Mouse (Mus musculus): ENCODE measurements around the gene Neu1.
"Not testable (repeated sequence)": the region's sequence is repeated elsewhere in the genome, so short reads cannot be mapped to it uniquely, and the experiment has no call there.

Gene Neu1

GRCm38 (mm10) chr17:34965627-34966026 lies 34.6 kb downstream of the Neu1 start:
- no peak for DNase-seq (ENCODE audit: low spot score in 2 of 2)

DNA sequence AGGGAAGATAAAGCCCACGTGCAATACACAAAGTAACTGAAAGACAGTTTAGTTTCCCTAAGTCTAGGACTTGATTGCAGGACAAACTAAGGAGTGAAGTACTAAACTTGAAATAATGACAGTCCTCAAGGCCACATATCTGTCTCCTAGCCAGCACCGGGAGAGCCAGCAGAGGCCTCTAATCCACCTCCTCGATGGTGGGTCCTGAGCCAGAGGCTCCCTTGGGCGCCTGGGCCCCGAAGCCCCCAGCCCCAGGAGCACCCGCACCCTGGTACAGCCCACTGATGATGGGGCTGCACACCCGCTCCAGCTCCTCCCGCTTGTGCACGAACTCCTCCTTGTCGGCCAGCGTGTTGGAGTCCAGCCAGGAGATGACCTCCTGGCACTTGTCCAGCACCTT lies 38.8 kb downstream of the Neu1 start, which contains the start of gene Gm20481:
Gene Gm20481, plus strand, starts transcription at position 91 of the 400 bp plus-strand sequence.
- not testable (repeated sequence) for DNase-seq (ENCODE audit: low spot score in 2 of 2)

GRCm38 (mm10) chr17:34970850-34971249 lies 39.8 kb downstream of the Neu1 start:
- not testable (repeated sequence) for DNase-seq (ENCODE audit: low spot score in 2 of 2)

DNA sequence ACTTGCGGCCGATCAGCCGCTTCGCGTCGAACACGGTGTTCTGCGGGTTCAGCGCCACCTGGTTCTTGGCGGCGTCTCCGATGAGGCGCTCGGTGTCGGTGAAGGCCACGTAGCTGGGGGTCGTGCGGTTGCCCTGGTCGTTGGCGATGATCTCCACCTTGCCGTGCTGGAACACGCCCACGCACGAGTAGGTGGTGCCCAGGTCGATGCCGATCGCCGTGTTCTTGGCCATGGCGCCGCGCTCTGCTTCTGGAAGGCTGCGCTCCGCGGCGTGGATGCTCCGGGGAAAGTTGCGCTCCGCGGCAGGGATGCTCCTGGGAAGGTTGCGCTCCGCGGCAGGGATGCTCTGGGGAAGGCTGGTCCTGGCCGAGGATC lies 40.6 kb downstream of the Neu1 start:
- DNase-seq (ENCODE audit: low spot score in 2 of 2) = not testable (repeated sequence)

GRCm38 (mm10) chr17:34972069-34972749 lies 41.2 kb downstream of the Neu1 start, which contains the start of the genes Hspa1a and Hspa1l:
Hspa1a (minus strand) TSS chr17:34972156.
Hspa1l (plus strand) TSS chr17:34972703.
- DNase-seq (ENCODE audit: low spot score in 2 of 2) = peak; percentile 68 to 75

- DNase-seq (ENCODE audit: low spot score in 2 of 2) = no peak
These were observed 44.8 kb downstream of the Neu1 start for GRCm38 (mm10) chr17:34975581-34976492.

GRCm38 (mm10) chr17:34977000-34977399 lies 45.9 kb downstream of the Neu1 start:
- no peak for DNase-seq (ENCODE audit: low spot score in 2 of 2)

GRCm38 (mm10) chr17:34978239-34978638 lies 47.2 kb downstream of the Neu1 start:
- DNase-seq (ENCODE audit: low spot score in 2 of 2) = no peak

- DNase-seq (ENCODE audit: low spot score in 2 of 2) = no peak
These were observed 48.6 kb downstream of the Neu1 start for GRCm38 (mm10) chr17:34979631-34980030.

GRCm38 (mm10) chr17:34980655-34981054 lies 49.6 kb downstream of the Neu1 start:
- DNase-seq (ENCODE audit: low spot score in 2 of 2) = no peak

GRCm38 (mm10) chr17:34981690-34982180 lies 50.7 kb downstream of the Neu1 start, which contains the start of gene Lsm2:
Lsm2 (plus strand) TSS chr17:34981862.
- peak; percentile 89 to 91 for DNase-seq (ENCODE audit: low spot score in 2 of 2)

DNA sequence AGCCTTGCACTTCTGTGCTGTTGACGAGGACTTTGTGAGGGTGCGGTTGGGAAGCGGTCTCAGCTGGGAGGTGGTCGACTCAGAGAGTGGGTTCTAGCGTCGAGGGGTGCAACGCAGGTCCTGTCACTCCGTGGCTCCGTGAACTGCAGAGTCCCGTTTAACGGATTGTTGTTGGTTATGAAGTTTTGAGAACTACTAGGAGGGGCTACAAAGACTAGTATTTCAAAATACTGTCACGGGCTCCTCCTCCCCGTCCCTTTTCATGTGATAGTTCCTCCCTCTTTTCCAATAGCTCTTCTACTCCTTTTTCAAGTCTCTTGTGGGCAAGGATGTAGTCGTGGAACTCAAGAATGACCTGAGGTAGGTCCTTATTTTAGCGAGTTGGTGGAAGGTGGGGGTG lies 51.3 kb downstream of the Neu1 start:
- no peak for DNase-seq (ENCODE audit: low spot score in 2 of 2)

DNA sequence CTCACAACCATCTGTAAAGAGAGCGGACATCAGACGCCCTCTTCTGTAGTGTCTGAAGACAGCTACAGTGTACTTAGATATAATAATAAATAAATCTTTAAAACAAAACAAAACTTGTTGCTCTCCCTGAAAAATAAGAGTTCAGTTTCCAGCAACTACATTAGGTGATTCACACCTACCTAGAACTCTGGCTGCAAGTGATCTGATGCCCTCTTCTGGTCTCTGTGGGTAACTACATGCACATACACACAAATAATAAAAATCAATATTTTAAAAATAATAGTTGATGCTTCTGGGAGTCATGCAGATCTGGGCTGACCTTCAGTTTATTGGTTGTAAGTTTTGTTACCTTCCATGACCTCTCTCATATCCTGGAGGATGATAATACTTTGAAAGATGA lies 53.2 kb downstream of the Neu1 start:
- DNase-seq (ENCODE audit: low spot score in 2 of 2) = no peak

All from right cerebral cortex, postnatal 36 days (tissue).